Mouse (Mus musculus): ENCODE measurements around the gene Gtdc1. TPM values are rescaled to one million over a fixed set of nuclear protein-coding genes. Genes with fewer than 3 reads are reported as not detected.

The Gtdc1 gene
- polyA plus RNA-seq, 1 experiment, result 42.4 TPM

DNA sequence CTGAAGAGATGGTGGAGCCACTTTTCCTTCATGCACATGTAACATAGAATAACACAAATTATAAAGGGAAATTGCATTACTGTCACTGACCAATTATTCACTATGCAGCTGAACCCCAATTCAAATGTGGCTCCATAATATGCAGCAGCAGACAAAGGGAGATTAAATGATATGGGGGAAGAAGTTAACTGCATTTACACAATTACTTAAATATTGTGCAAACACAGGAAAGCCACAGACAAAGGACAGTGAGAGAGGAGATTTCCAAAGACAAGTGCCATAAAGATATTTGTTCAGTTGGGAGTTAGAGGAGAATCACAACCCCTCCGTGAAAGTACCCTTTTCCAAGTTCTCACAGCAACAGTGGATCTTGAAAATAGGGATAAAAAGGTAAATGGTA, 163.6 kb downstream of the Gtdc1 start:
- no peaks in the 10 kb centered on the region for H3K27me3 ChIP-seq (ENCODE audit: control insufficient read depth, insufficient read depth, low read length, poor library complexity, severe bottlenecking)
- H3K4me3 ChIP-seq (ENCODE audit: low read depth, low read length), result no peak overlapping the region
- no peak overlapping the region for H3K27ac ChIP-seq (ENCODE audit: insufficient read depth, low read length)
- TF ChIP-seq CTCF (IDR thresholded peaks at IDR 0.05; ENCODE audit: low read depth, low read length) (no peak), POLR2A (IDR thresholded peaks at IDR 0.05; ENCODE audit: insufficient read depth, low read length) (no peak), EP300 (IDR thresholded peaks at IDR 0.05; ENCODE audit: insufficient read depth, low read depth, low read length) (no peak)
- H3K36me3 ChIP-seq (ENCODE audit: control insufficient read depth, insufficient read depth, low read length, poor library complexity, severe bottlenecking), result no peaks in the 10 kb centered on the region
- H3K9ac ChIP-seq (ENCODE audit: low read depth, poor library complexity, severe bottlenecking), result no peak overlapping the region
- H3K4me1 ChIP-seq (ENCODE audit: control insufficient read depth, insufficient read depth, low read length), result no peaks in the 10 kb centered on the region
- H3K9me3 ChIP-seq (replicated peaks; ENCODE audit: control insufficient read depth, insufficient read depth, low read length, poor library complexity, severe bottlenecking), result no peaks in the 10 kb centered on the region

DNA sequence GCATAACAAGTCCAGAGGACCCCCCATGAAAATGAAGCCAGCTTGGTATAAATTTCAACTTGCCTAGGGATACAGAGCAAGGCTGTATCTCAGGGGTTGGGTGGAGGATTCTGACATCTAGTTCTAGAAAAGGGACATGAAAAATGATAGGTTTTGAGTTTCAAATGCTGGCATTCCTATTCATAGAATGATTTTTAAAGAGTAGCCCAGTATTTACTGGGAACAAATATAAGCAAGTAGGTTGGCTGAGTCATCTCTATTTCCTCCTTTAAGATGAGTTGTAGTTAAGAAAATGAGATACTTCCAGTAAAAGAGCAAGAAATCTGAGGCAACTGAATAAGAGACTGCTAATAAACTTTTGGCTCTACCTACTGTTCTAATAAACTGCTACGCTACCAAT, 190.8 kb downstream of the Gtdc1 start:
- TF ChIP-seq CTCF (IDR thresholded peaks at IDR 0.05; ENCODE audit: low read depth, low read length) (no peak), POLR2A (IDR thresholded peaks at IDR 0.05; ENCODE audit: insufficient read depth, low read length) (no peak), EP300 (IDR thresholded peaks at IDR 0.05; ENCODE audit: insufficient read depth, low read depth, low read length) (no peak)
- Histone ChIP-seq H3K27me3 (ENCODE audit: control insufficient read depth, insufficient read depth, low read length, poor library complexity, severe bottlenecking) (no peaks in the 10 kb centered on the region), H3K9ac (ENCODE audit: low read depth, poor library complexity, severe bottlenecking) (no peak overlapping the region), H3K9me3 (replicated peaks; ENCODE audit: control insufficient read depth, insufficient read depth, low read length, poor library complexity, severe bottlenecking) (no peaks in the 10 kb centered on the region), H3K36me3 (ENCODE audit: control insufficient read depth, insufficient read depth, low read length, poor library complexity, severe bottlenecking) (no peaks in the 10 kb centered on the region), H3K27ac (ENCODE audit: insufficient read depth, low read length) (no peak overlapping the region), H3K4me3 (ENCODE audit: low read depth, low read length) (no peak overlapping the region), H3K4me1 (ENCODE audit: control insufficient read depth, insufficient read depth, low read length) (no peaks in the 10 kb centered on the region)

DNA sequence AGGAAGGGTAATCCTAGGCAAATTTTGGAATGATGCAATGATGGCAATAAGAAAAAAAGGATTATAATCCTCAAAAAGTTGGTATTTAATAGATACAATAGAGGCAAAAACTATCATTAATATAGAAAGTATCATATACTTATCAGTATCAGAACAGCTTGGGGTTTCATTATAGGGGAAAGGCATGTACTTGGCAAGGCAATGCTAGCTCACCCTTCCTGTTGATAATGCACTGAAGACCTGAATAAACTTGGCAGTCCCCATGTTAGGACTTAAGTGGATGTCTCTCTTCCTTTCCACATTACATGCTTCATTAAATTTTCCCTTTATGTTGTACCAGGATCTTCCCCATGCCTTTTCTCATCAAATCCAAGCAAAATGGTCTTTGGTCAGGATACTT, 206.0 kb downstream of the Gtdc1 start:
- Histone ChIP-seq H3K27ac (ENCODE audit: insufficient read depth, low read length) (no peak overlapping the region), H3K9me3 (replicated peaks; ENCODE audit: control insufficient read depth, insufficient read depth, low read length, poor library complexity, severe bottlenecking) (no peaks in the 10 kb centered on the region), H3K27me3 (ENCODE audit: control insufficient read depth, insufficient read depth, low read length, poor library complexity, severe bottlenecking) (no peaks in the 10 kb centered on the region), H3K9ac (ENCODE audit: low read depth, poor library complexity, severe bottlenecking) (no peak overlapping the region), H3K4me3 (ENCODE audit: low read depth, low read length) (no peak overlapping the region), H3K4me1 (ENCODE audit: control insufficient read depth, insufficient read depth, low read length) (no peaks in the 10 kb centered on the region), H3K36me3 (ENCODE audit: control insufficient read depth, insufficient read depth, low read length, poor library complexity, severe bottlenecking) (no peaks in the 10 kb centered on the region)
- no peak for TF ChIP-seq CTCF (IDR thresholded peaks at IDR 0.05; ENCODE audit: low read depth, low read length)
- no peak for TF ChIP-seq EP300 (IDR thresholded peaks at IDR 0.05; ENCODE audit: insufficient read depth, low read depth, low read length)
- no peak for TF ChIP-seq POLR2A (IDR thresholded peaks at IDR 0.05; ENCODE audit: insufficient read depth, low read length)

DNA sequence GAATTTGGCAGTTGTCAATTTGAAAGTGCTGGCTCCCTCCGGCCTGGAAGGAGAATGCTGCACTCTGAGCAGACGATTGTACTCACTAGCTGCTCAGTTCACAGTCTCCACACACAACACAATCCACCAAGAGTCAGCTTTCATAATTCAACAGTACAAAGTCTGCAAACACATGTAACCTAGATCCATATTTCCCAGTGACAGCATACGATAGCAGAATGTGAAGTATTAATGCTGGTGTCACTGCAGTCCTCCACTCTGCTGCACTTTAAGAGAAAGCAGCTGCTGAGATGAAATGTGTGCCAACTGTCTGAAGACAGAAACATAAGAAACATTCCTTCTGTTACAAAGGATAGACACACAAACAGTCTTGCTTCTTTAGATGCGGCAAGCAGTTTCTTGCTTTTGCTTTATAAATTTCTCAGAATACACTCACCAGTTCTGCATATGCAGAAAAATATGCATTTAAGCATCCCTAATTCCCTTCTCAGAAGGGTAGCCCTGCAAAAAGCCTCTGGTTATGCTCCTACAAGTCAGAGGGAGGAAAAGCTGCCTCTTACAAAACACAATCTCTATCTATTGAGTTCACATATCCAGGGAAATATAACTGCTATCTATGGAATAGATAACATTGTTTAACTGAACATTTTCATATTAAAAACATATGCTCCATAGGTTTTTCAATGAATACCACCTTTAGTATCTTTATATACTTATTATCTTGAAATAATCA, 221.4 kb downstream of the Gtdc1 start:
- H3K9ac ChIP-seq (ENCODE audit: low read depth, poor library complexity, severe bottlenecking), result no peak overlapping the region
- TF ChIP-seq POLR2A (IDR thresholded peaks at IDR 0.05; ENCODE audit: insufficient read depth, low read length) (no peak), EP300 (IDR thresholded peaks at IDR 0.05; ENCODE audit: insufficient read depth, low read depth, low read length) (no peak), CTCF (IDR thresholded peaks at IDR 0.05; ENCODE audit: low read depth, low read length) (no peak)
- no peaks in the 10 kb centered on the region for H3K4me1 ChIP-seq (ENCODE audit: control insufficient read depth, insufficient read depth, low read length)
- H3K36me3 ChIP-seq (ENCODE audit: control insufficient read depth, insufficient read depth, low read length, poor library complexity, severe bottlenecking), result no peaks in the 10 kb centered on the region
- H3K27me3 ChIP-seq (ENCODE audit: control insufficient read depth, insufficient read depth, low read length, poor library complexity, severe bottlenecking), result no peaks in the 10 kb centered on the region
- H3K4me3 ChIP-seq (ENCODE audit: low read depth, low read length), result no peak overlapping the region
- H3K27ac ChIP-seq (ENCODE audit: insufficient read depth, low read length), result no peak overlapping the region
- no peaks in the 10 kb centered on the region for H3K9me3 ChIP-seq (replicated peaks; ENCODE audit: control insufficient read depth, insufficient read depth, low read length, poor library complexity, severe bottlenecking)

DNA sequence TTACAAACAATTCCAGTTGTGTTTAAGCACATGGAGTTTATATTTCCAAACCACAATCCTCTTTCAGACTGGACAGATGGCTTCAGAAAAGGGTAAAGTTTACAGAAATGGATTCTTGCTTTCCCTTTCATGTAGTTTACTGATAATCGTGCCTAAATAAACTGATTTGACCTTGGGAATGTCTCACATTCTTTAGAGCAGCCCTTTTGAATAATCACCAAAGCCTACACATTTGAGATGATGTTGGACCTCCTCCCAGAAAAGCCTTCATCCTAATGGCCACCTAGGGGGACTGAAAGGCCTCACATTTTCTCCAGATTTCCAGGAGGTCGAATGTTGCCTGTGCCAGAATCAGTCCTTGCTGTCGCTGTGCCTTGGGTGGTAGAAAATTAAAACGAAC, 227.2 kb downstream of the Gtdc1 start:
- no peak overlapping the region for H3K9ac ChIP-seq (ENCODE audit: low read depth, poor library complexity, severe bottlenecking)
- H3K36me3 ChIP-seq (ENCODE audit: control insufficient read depth, insufficient read depth, low read length, poor library complexity, severe bottlenecking), result no peaks in the 10 kb centered on the region
- H3K4me3 ChIP-seq (ENCODE audit: low read depth, low read length), result no peak overlapping the region
- H3K27me3 ChIP-seq (ENCODE audit: control insufficient read depth, insufficient read depth, low read length, poor library complexity, severe bottlenecking), result no peaks in the 10 kb centered on the region
- TF ChIP-seq CTCF (IDR thresholded peaks at IDR 0.05; ENCODE audit: low read depth, low read length), result no peak
- no peak for TF ChIP-seq POLR2A (IDR thresholded peaks at IDR 0.05; ENCODE audit: insufficient read depth, low read length)
- TF ChIP-seq EP300 (IDR thresholded peaks at IDR 0.05; ENCODE audit: insufficient read depth, low read depth, low read length), result no peak
- H3K4me1 ChIP-seq (ENCODE audit: control insufficient read depth, insufficient read depth, low read length), result no peaks in the 10 kb centered on the region
- H3K9me3 ChIP-seq (replicated peaks; ENCODE audit: control insufficient read depth, insufficient read depth, low read length, poor library complexity, severe bottlenecking), result no peaks in the 10 kb centered on the region
- H3K27ac ChIP-seq (ENCODE audit: insufficient read depth, low read length), result no peak overlapping the region

DNA sequence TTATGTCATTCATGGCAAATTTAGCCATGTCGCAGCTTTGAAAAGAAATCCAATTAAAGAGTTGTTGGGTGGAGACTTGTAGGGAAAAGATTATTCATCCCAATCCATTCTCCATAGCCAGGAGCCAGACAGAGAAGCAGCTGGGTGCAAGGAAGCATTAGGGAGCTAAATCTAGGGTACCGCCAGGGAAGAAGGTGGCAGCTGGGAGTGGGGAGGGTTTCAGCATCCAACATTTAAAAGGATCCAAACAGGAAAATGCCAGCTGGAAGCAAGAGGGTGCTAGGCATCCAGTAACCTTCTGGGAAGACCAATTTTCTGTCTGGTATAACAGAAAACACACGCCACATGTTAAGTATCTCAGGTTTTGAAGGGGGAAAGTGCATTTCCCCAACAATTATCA, 231.0 kb downstream of the Gtdc1 start:
- H3K9ac ChIP-seq (ENCODE audit: low read depth, poor library complexity, severe bottlenecking), result no peak overlapping the region
- no peak overlapping the region for H3K27ac ChIP-seq (ENCODE audit: insufficient read depth, low read length)
- H3K9me3 ChIP-seq (replicated peaks; ENCODE audit: control insufficient read depth, insufficient read depth, low read length, poor library complexity, severe bottlenecking), result no peaks in the 10 kb centered on the region
- no peak for TF ChIP-seq CTCF (IDR thresholded peaks at IDR 0.05; ENCODE audit: low read depth, low read length)
- H3K4me1 ChIP-seq (ENCODE audit: control insufficient read depth, insufficient read depth, low read length), result no peaks in the 10 kb centered on the region
- H3K27me3 ChIP-seq (ENCODE audit: control insufficient read depth, insufficient read depth, low read length, poor library complexity, severe bottlenecking), result no peaks in the 10 kb centered on the region
- H3K36me3 ChIP-seq (ENCODE audit: control insufficient read depth, insufficient read depth, low read length, poor library complexity, severe bottlenecking), result no peaks in the 10 kb centered on the region
- H3K4me3 ChIP-seq (ENCODE audit: low read depth, low read length), result no peak overlapping the region

Measured in ES-Bruce4 (cell line).